Mouse (Mus musculus): Measurements from ENCODE around the gene Adrm1.

GRCm38 (mm10) chr2:180154796-180155195, 16.5 kb upstream of the Adrm1 start:
- TF ChIP-seq POLR2A (IDR thresholded peaks at IDR 0.05; ENCODE audit: borderline replicate concordance, low read depth, low read length) = no peak
- no peak for TF ChIP-seq CTCF (IDR thresholded peaks at IDR 0.05; ENCODE audit: low read depth, low read length)
